Mouse (Mus musculus): ENCODE measurements around the gene Aym1.
"Not testable (repeated sequence)": the region's sequence is repeated elsewhere in the genome, so short reads cannot be mapped to it uniquely, and the experiment has no call there.

DNA sequence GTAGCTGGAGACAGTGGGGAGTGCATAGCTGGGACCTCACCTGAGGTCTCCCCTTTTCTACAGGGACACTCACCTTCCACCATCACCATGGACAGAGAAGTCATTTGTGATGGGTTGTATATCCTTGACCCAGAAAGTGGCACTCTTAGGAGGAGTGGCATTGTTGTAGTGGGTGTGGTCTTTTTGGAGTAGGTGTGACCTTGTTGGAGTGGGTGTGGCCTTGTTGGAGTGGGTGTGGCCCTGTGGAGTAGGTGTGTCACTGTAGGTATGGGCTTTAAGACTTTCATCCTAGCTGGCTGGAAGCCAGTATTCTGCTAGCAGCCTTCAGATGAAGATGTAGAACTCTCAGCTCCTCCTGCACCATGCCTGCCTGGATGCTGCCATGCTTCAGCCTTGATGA lies 10.6 kb downstream of the Aym1 start:
- not testable (repeated sequence) for TF ChIP-seq CTCF (IDR thresholded peaks at IDR 0.05; ENCODE audit: extremely low read depth, insufficient read length, insufficient replicate concordance, low read depth, low read length); POLR2A (IDR thresholded peaks at IDR 0.05; ENCODE audit: low read depth, low read length)
